Mouse (Mus musculus) heart, adult 2 months (tissue): ENCODE results near the gene Hapln1. TPM values are rescaled to one million over a fixed set of nuclear protein-coding genes. Genes with fewer than 3 reads are reported as not detected.

Experiments
- DNase-seq, 2 experiments: peaks; one replicate each; pipeline ENCODE4 v3.0.0; 2021
- H3K27ac ChIP-seq: fragments of 200-600 bp; 2 replicates; pipeline ENCODE4 v1.8.1; 2022
- H3K27me3 ChIP-seq: fragments of 200-500 bp; 2 replicates; pipeline ENCODE4 v1.6.1; 2012; ENCODE audit warnings: mild to moderate bottlenecking, low read length, inconsistent platforms, mixed read lengths; ENCODE audit not compliant: control insufficient read depth, insufficient read depth
- H3K36me3 ChIP-seq: fragments of 200-500 bp; 2 replicates; pipeline ENCODE4 v1.6.1; 2012; ENCODE audit warnings: low read length, inconsistent platforms; ENCODE audit not compliant: control insufficient read depth, insufficient read depth
- H3K4me1 ChIP-seq: fragments of 200-500 bp; 2 replicates; pipeline ENCODE4 v1.6.1; 2011; ENCODE audit warnings: low read length; ENCODE audit not compliant: control insufficient read depth, insufficient read depth
- H3K4me3 ChIP-seq: fragments of 200-600 bp; 2 replicates; pipeline ENCODE4 v1.8.1; 2022
- H3K79me2 ChIP-seq: fragments of 200-500 bp; replicated peaks from 2 replicates; pipeline ENCODE4 v1.6.1; 2012; ENCODE audit warnings: mild to moderate bottlenecking, inconsistent platforms, low read length, moderate library complexity, mixed read lengths; ENCODE audit not compliant: control insufficient read depth, insufficient read depth
- H3K9ac ChIP-seq: fragments of 200-500 bp; 2 replicates; pipeline ENCODE4 v1.6.1; 2012; ENCODE audit warnings: low read depth, mild to moderate bottlenecking, control low read depth, inconsistent platforms, low read length, mixed read lengths
- CTCF ChIP-seq: fragments of 200-600 bp; IDR thresholded peaks from 2 replicates; pipeline ENCODE4 v1.8.1; 2022; ENCODE audit warnings: antibody characterized with exemption, mild to moderate bottlenecking, moderate library complexity
- EP300 ChIP-seq: fragments of 200-500 bp; IDR thresholded peaks from 2 replicates; pipeline ENCODE4 v1.6.1; 2011; ENCODE audit warnings: low read depth, low read length, control low read depth; ENCODE audit not compliant: insufficient read depth
- POLR2A ChIP-seq: fragments of 200-500 bp; IDR thresholded peaks from 2 replicates; pipeline ENCODE4 v1.6.1; 2011; ENCODE audit warnings: mild to moderate bottlenecking, low read depth, low read length, control low read depth; ENCODE audit not compliant: insufficient read depth
- WGBS: fragments of 180-500 bp; shearing (Covaris S2); methylation state at CpG from one replicate; pipeline ENCODE4 v1.1.7; 2018; 5-methylcytosine and 5-hydroxymethylcytosine counted together
- intact Hi-C: fragments of 180-260 bp; cut with DNase I; formaldehyde crosslinking; loops from one replicate; pipeline ENCODE4 v1.15.1; 2025
- polyA plus RNA-seq: library from polyadenylated mRNA; depleted of rRNA; stranded (reverse); fragments of >200 nt; gene quantifications from 2 replicates; pipeline ENCODE4 v1.2.3, GENCODE M21; 2012
- total RNA-seq, 2 experiments: library from RNA; stranded (reverse); gene quantifications; 2 replicates each; pipeline ENCODE4 v1.2.3; 2021

Hapln1 gene
- total and polyA plus RNA-seq, 3 experiments: 0.26 to 0.30 (median 0.27) TPM

DNA sequence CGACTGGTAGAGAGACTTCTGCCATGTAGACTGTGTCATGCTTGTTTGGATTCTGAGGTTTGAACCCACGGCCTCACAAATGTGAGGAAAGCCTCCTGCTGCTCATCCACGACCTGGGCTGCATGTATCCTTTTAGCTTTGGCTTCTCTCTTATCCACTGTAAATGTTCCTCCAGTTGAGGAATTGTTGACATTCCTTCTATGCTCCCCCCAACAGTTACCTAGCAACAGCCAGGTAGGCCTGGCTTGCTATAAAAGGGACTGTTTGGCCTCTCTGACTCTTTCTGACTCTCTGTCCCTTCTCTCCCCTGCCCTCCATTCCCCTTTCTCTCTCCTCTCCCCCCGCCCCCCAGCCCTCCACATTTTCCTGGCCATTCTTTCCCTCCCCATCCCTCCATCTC, 9.9 kb downstream of the Hapln1 start:
- Histone ChIP-seq H3K4me3 (no peak overlapping the region), H3K9ac (no peak overlapping the region), H3K79me2 (no peaks in the 10 kb centered on the region), H3K4me1 (no peaks in the 10 kb centered on the region), H3K27ac (no peak overlapping the region), H3K36me3 (no peaks in the 10 kb centered on the region), H3K27me3 (no peaks in the 10 kb centered on the region)
- 58% methylated on average over 4 of the region's 4 CpGs for WGBS
- intact Hi-C loops: loop anchor here (5.0 kb wide), 3 partner anchors 83 to 1338 kb away; no protein-coding TSS in a partner anchor
- DNase-seq: no peak
- TF ChIP-seq EP300 (no peak), POLR2A (no peak), CTCF (no peak)

DNA sequence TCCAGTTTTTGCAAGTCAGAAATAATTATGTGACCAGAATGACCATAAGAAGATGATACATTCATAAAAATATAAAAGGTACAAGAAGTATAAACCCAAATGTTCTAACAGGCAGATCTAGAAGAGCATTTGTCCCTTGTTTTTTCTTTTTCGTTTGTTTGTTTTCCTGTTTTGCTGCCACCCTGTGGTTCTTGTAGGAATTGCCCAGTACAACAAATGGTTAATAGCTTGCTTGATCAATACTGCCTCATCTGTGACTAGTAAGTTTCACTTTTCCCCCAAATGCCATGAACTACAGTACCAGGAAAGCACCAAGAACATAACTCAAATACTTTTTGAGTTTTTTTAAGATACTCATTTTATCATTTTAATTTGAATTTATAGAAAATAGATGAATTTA, 11.9 kb downstream of the Hapln1 start:
- Histone ChIP-seq H3K79me2 (no peaks in the 10 kb centered on the region), H3K36me3 (no peaks in the 10 kb centered on the region), H3K27me3 (no peaks in the 10 kb centered on the region), H3K4me1 (no peaks in the 10 kb centered on the region), H3K27ac (no peak overlapping the region), H3K9ac (no peak overlapping the region), H3K4me3 (no peak overlapping the region)
- intact Hi-C loops: no loop called here
- 5% methylated on average over 1 of the region's 1 CpGs for WGBS
- TF ChIP-seq POLR2A: no peak
- peak; percentile 71 for TF ChIP-seq CTCF
- DNase-seq: no peak

DNA sequence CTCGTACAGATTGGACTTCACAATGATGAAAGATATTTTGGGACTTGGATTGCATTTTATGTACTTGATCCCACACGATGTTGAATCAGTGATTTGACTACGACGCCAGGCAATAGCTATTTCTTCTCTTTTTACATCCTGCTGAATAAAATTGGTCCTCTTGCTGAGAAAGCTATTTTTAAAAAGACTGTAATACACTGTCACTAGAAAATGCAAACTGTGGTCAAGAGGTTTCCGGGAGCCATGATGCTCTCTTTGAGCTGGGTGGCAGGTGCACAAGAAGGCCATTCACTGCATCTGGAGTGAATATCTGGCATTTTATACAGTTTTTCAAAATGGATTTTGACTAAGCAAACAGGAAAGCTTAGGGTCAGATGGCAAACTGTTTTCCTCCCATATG, 24.9 kb downstream of the Hapln1 start:
- no peak overlapping the region for H3K4me3 ChIP-seq
- intact Hi-C loops: no loop called here
- no peaks in the 10 kb centered on the region for H3K27me3 ChIP-seq
- WGBS: 85% methylated on average over 5 of the region's 5 CpGs
- DNase-seq: no peak
- TF ChIP-seq EP300 (no peak), POLR2A (no peak), CTCF (no peak)
- no peak overlapping the region for H3K9ac ChIP-seq
- H3K79me2 ChIP-seq: no peaks in the 10 kb centered on the region
- H3K36me3 ChIP-seq: no peaks in the 10 kb centered on the region
- H3K27ac ChIP-seq: no peak overlapping the region
- H3K4me1 ChIP-seq: no peaks in the 10 kb centered on the region

GRCm38 (mm10) chr13:89566300-89566699, 26.7 kb downstream of the Hapln1 start:
- no peak for DNase-seq
- Histone ChIP-seq H3K27me3 (no peaks in the 10 kb centered on the region), H3K4me3 (no peak overlapping the region), H3K9ac (no peak overlapping the region), H3K27ac (no peak overlapping the region), H3K4me1 (no peaks in the 10 kb centered on the region), H3K79me2 (no peaks in the 10 kb centered on the region), H3K36me3 (no peaks in the 10 kb centered on the region)
- WGBS: 63% methylated on average over 4 of the region's 4 CpGs
- TF ChIP-seq EP300 (no peak), POLR2A (no peak), CTCF (no peak)
- intact Hi-C loops: no loop called here

GRCm38 (mm10) chr13:89579115-89579514, 39.5 kb downstream of the Hapln1 start:
- no peaks in the 10 kb centered on the region for H3K36me3 ChIP-seq
- DNase-seq: no peak
- H3K27me3 ChIP-seq: no peaks in the 10 kb centered on the region
- H3K4me1 ChIP-seq: no peaks in the 10 kb centered on the region
- no peak overlapping the region for H3K9ac ChIP-seq
- intact Hi-C loops: no loop called here
- TF ChIP-seq CTCF (0 out of 2 replicates have a peak, but pooled peaks have one; percentile 2), EP300 (no peak), POLR2A (no peak)
- H3K79me2 ChIP-seq: no peaks in the 10 kb centered on the region
- 92% methylated on average over 2 of the region's 2 CpGs for WGBS
- H3K27ac ChIP-seq: no peak overlapping the region
- H3K4me3 ChIP-seq: no peak overlapping the region

GRCm38 (mm10) chr13:89583138-89583746, 43.6 kb downstream of the Hapln1 start:
- no peak for TF ChIP-seq POLR2A
- no peak for TF ChIP-seq EP300
- TF ChIP-seq CTCF: no peak
- WGBS: 54% methylated on average over 4 of the region's 4 CpGs
- H3K36me3 ChIP-seq: no peaks in the 10 kb centered on the region

More at GRCm38 (mm10) chr13:89583138-89583746, 43.6 kb downstream of the Hapln1 start:
- no peak overlapping the region for H3K27ac ChIP-seq
- H3K9ac ChIP-seq: no peak overlapping the region
- no peaks in the 10 kb centered on the region; the same call in 1 of the 2 replicates for H3K4me1 ChIP-seq
- DNase-seq: no peak
- intact Hi-C loops: no loop called here
- no peaks in the 10 kb centered on the region for H3K79me2 ChIP-seq
- no peaks in the 10 kb centered on the region for H3K27me3 ChIP-seq
- no peak overlapping the region for H3K4me3 ChIP-seq
